15 mouse cellular contexts compared by ENCODE assay signal in the genomic region with DNA sequence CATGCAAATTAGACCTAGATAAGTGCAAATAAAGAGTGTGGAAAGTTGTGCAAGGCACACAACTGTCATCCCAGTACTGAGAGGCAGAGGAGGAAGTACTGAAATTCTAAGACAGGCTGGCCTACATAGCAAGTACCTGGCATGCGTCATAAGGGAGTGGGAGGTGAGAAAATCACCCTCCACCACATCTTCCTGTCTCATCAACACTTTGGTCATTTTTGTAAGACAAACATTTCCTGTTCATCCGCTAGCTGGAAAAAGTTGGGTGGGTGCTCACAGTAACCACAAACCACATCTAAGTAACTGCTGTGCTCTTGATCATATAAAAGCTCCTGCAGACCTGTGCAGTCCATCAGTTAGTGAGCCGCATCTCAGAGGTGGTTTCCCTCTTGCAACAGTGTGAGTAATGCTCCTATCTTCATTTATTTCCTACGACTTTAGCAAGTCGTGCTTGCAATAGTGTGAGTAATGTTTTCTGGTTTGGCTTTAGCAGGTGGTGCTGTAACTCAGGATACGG.
DNase-seq lines count a peak whose midpoint lies in the region; ATAC-seq and TF ChIP-seq lines count a peak whose summit lies in the region.
"Had no signal": no experiment of that assay in that cellular context is flagged by ENCODE, and none has a peak within 500 bp of the region (broad histone marks: within the 10 kb centered on the region; RNA-seq: fewer than 3 reads in every experiment).

No protein-coding gene starts in this region.

- no peak overlapping the region for H3K4me3 ChIP-seq in layer of hippocampus, adult 2 months
- H3K4me3 ChIP-seq: embryonic facial prominence, embryonic 15.5 days; hindbrain, embryonic 15.5 days; limb, embryonic 13.5 days had no signal

- no peak overlapping the region for H3K27ac ChIP-seq in layer of hippocampus, adult 2 months
- H3K27ac ChIP-seq: embryonic facial prominence, embryonic 15.5 days; hindbrain, embryonic 15.5 days; limb, embryonic 13.5 days had no signal

- H3K36me3 ChIP-seq in splenic B cell, adult 2 months (ENCODE audit: control insufficient read depth, insufficient read depth, low read length, poor library complexity, severe bottlenecking): no peaks in the 10 kb centered on the region
- H3K36me3 ChIP-seq: embryonic facial prominence, embryonic 15.5 days; hindbrain, embryonic 15.5 days; limb, embryonic 13.5 days had no signal

- H3K27me3 ChIP-seq in splenic B cell, adult 2 months (ENCODE audit: control insufficient read depth, insufficient read depth, low read length, poor library complexity, severe bottlenecking): no peaks in the 10 kb centered on the region
- H3K27me3 ChIP-seq: embryonic facial prominence, embryonic 15.5 days; hindbrain, embryonic 15.5 days; limb, embryonic 13.5 days had no signal

- DNase-seq in left cerebral cortex, adult 18-20 months (ENCODE audit: low spot score in 2 of 2): peak; percentile 24 to 31
- DNase-seq in left cerebral cortex, postnatal 10 days (ENCODE audit: extremely low spot score in 1 of 2, low spot score in 2 of 2): no peak
- DNase-seq in splenic B cell, adult 2 months (ENCODE audit: low read depth, low spot score): peak; percentile 73
- no peak for DNase-seq in heart, adult 18-20 months
- DNase-seq in urinary bladder, postnatal 25 days (ENCODE audit: low spot score): no peak
- DNase-seq in layer of hippocampus, adult 2 months (ENCODE audit: low spot score in 2 of 2): no peak
- DNase-seq: adrenal gland, adult 2 months; cerebellum, adult 8-10 months; kidney, postnatal 14 days; lung, postnatal 14 days had no signal

- peak; percentile 90 for ATAC-seq in CD4-positive, CD25-positive, alpha-beta regulatory T cell, adult 4 months
- ATAC-seq in granulocyte monocyte progenitor cell, adult 5-6 weeks (replicated peaks; ENCODE audit: poor library complexity, severe bottlenecking): peak; percentile 97

- no peak for TF ChIP-seq CTCF in layer of hippocampus, adult 2 months (conservative IDR thresholded peaks at IDR 0.05)

- intact Hi-C loops in left cerebral cortex, postnatal 10 days (cut with DNase I): no loop called here

Comparison
In these comparisons a context has a peak if more than half of its experiments do, and no peak if none do; other contexts are left out.
1. DNase-seq: peak in left cerebral cortex, adult 18-20 months (2 of 2) and splenic B cell, adult 2 months (single experiment); none in left cerebral cortex, postnatal 10 days (0 of 2), heart, adult 18-20 months (0 of 2), urinary bladder, postnatal 25 days (single experiment) and layer of hippocampus, adult 2 months (0 of 2).